Mouse (Mus musculus) limb, embryonic 12.5 days (tissue): ENCODE results near the gene Ppp1r12b. TPM values are rescaled to one million over a fixed set of nuclear protein-coding genes. Genes with fewer than 3 reads are reported as not detected.
"Not testable (repeated sequence)": the region's sequence is repeated elsewhere in the genome, so short reads cannot be mapped to it uniquely, and the experiment has no call there.

Experiments used
- ATAC-seq: fragments of 200-750 bp; cut with Nextera tagmentation; 2 replicates; pipeline ENCODE4 v1.8.0; 2017; ENCODE audit warnings: low read depth, moderate TSS enrichment; ENCODE audit not compliant: insufficient number of reproducible peaks, insufficient read depth, low FRiP score, low TSS enrichment
- H3K27ac ChIP-seq: fragments of 300-500 bp; sonication (generic); 2 replicates; pipeline ENCODE4 v1.5.1; 2016; ENCODE audit warnings: mild to moderate bottlenecking, moderate library complexity
- H3K27me3 ChIP-seq: fragments of 300-500 bp; sonication (generic); 2 replicates; pipeline ENCODE4 v1.6.1; 2016; ENCODE audit warnings: mild to moderate bottlenecking, moderate library complexity
- H3K36me3 ChIP-seq: fragments of 300-500 bp; sonication (generic); 2 replicates; pipeline ENCODE4 v1.6.1; 2016; ENCODE audit warnings: mild to moderate bottlenecking, moderate library complexity
- H3K4me1 ChIP-seq: fragments of 300-500 bp; sonication (generic); replicated peaks from 2 replicates; pipeline ENCODE4 v1.6.1; 2016
- H3K4me2 ChIP-seq: fragments of 300-500 bp; sonication (generic); 2 replicates; pipeline ENCODE4 v1.6.1; 2016; ENCODE audit warnings: mild to moderate bottlenecking, moderate library complexity
- H3K4me3 ChIP-seq: fragments of 300-500 bp; sonication (generic); replicated peaks from 2 replicates; pipeline ENCODE4 v1.5.1; 2016; ENCODE audit warnings: mild to moderate bottlenecking
- H3K9ac ChIP-seq: fragments of 300-500 bp; sonication (generic); replicated peaks from 2 replicates; pipeline ENCODE4 v1.6.1; 2016; ENCODE audit warnings: mild to moderate bottlenecking, moderate library complexity
- H3K9me3 ChIP-seq: fragments of 300-500 bp; sonication (generic); 2 replicates; pipeline ENCODE4 v1.6.1; 2016; ENCODE audit warnings: mild to moderate bottlenecking, moderate library complexity
- WGBS: fragments of 180-500 bp; shearing (Covaris S2); methylation state at CpG from one replicate; pipeline ENCODE4 v1.1.7; 2016; 5-methylcytosine and 5-hydroxymethylcytosine counted together
- polyA plus RNA-seq: library from polyadenylated mRNA; unstranded; fragments of >200 nt; fragmentation: Nextera tagmentation; extraction: Ambion mirVana; gene quantifications from 2 replicates; pipeline ENCODE4 v1.2.1, GENCODE M21; 2016

Gene Ppp1r12b
- polyA plus RNA-seq, 1 experiment from 2014 or later = 7.7 TPM

DNA sequence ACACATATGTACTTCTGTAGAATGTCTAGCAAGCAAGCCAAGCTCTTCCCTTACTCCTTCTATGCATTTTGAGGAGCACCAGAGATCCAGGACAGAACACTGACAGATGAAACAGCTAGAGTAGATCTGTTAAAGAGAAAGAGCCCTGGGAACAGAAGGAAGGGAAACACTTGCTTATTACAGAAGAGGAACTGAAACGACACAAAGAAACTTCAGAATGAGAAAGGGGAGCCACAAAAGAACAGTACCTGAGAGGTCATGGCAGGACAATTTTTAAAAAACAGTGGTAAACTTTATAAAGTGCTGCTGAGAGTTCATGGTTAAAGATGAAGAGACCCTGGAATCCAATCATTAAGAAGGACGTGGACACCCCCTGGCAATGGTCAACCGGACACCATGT, 105.4 kb downstream of the Ppp1r12b start:
- ATAC-seq = no peak
- H3K36me3 ChIP-seq = 0 out of 2 replicates have a peak, but pooled peaks cover 3% of the 10 kb centered on the region
- H3K4me1 ChIP-seq = no peaks in the 10 kb centered on the region
- H3K9me3 ChIP-seq = no peaks in the 10 kb centered on the region
- no peak overlapping the region for H3K4me2 ChIP-seq
- H3K9ac ChIP-seq = no peak overlapping the region
- H3K4me3 ChIP-seq = no peak overlapping the region
- no peaks in the 10 kb centered on the region for H3K27me3 ChIP-seq
- WGBS = 91% methylated on average over 3 of the region's 3 CpGs
- H3K27ac ChIP-seq = no peak overlapping the region

DNA sequence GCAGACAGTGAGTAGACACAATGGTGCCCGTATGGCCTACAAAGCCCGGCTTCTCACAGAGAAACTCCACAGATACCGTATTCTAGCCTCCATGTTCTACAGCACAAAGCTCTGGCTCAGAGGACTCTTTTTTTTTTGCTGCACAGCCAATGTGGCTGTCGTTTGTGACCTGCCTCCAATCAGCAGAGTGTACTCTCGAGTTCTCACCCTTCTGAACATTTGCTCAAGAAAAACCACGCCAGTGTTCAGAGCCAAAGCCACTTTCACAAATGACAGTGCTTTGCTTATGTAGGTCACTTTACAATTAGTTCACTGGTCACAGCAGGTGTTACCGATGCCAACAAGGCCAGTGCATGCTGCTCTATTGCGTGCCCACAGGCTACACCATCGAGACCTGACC, 107.9 kb downstream of the Ppp1r12b start:
- Histone ChIP-seq H3K36me3 (0 out of 2 replicates have a peak, but pooled peaks cover 3% of the 10 kb centered on the region), H3K4me2 (no peak overlapping the region), H3K27ac (no peak overlapping the region), H3K9ac (no peak overlapping the region), H3K4me1 (no peaks in the 10 kb centered on the region), H3K9me3 (no peaks in the 10 kb centered on the region), H3K27me3 (no peaks in the 10 kb centered on the region), H3K4me3 (no peak overlapping the region)
- no peak for ATAC-seq
- 85% methylated on average over 9 of the region's 9 CpGs for WGBS

DNA sequence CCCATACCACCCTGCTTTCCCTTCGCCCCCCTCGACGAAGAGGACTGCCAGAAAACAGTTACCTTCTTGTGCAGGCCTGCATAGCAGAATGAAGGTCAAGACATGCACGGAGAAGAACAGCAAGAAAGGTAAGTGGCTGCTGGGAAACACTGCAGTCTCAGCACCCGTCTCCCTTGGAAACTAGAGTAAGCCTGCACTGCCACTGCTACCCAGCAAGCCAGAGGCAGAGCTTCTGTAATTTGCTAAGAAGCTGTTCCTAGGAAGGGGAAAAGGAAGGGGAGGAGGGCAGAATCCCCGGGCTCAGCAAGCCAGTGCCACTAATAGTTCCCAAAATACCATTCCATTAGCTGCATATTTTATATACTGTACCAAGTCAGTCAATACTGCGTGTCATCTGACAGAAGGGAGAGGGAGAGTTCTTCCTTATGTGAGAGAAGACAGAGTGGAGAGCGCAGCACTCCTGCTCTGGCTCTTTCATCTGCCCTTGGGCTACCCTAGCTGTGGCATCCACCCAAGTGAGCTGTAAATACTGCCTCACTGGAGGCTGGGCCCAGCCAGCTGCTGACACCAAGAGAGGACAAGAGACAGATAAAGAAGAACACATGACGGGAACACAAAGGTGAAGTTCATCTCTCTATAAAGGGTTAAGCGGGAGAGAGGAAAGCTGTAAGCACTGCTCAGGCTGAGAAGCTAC, 109.3 kb downstream of the Ppp1r12b start:
- Histone ChIP-seq H3K36me3 (0 out of 2 replicates have a peak, but pooled peaks cover 6% of the 10 kb centered on the region), H3K9ac (no peak overlapping the region), H3K4me1 (no peaks in the 10 kb centered on the region), H3K27me3 (no peaks in the 10 kb centered on the region), H3K9me3 (no peaks in the 10 kb centered on the region), H3K4me2 (no peak overlapping the region), H3K4me3 (no peak overlapping the region), H3K27ac (no peak overlapping the region)
- no peak for ATAC-seq
- WGBS = 81% methylated on average over 10 of the region's 10 CpGs

DNA sequence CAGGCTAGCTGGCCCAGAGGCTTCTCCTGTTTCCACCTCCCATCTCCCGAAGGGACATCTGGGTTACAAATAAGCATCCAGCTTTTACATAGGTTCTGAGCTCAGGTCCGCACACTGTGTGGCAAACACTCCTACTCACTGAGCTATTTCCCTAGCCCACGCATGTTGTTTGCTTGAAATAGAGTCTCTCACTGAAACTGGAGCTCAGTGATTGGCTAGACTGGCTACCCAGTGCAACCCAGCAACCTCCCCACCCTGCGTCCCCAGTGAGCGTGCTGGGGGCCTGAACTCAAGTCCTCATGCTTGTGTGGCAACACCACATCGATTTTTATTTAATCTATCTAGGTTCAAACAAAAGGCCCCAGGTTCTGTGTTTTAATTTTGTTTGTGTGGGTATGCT, 112.4 kb downstream of the Ppp1r12b start:
- Histone ChIP-seq H3K36me3 (peaks cover 10% of the 10 kb centered on the region; the same call in 1 of the 2 replicates), H3K4me3 (no peak overlapping the region), H3K4me2 (no peak overlapping the region), H3K9ac (no peak overlapping the region), H3K27me3 (no peaks in the 10 kb centered on the region), H3K27ac (no peak overlapping the region), H3K9me3 (no peaks in the 10 kb centered on the region), H3K4me1 (no peaks in the 10 kb centered on the region)
- WGBS = 90% methylated on average over 6 of the region's 6 CpGs
- no peak for ATAC-seq

GRCm38 (mm10) chr1:134836909-134837480, 118.7 kb downstream of the Ppp1r12b start:
- 78% methylated on average over 10 of the region's 10 CpGs for WGBS
- no peaks in the 10 kb centered on the region for H3K9me3 ChIP-seq
- no peaks in the 10 kb centered on the region for H3K27me3 ChIP-seq
- peaks cover 43% of the 10 kb centered on the region for H3K36me3 ChIP-seq
- H3K9ac ChIP-seq = no peak overlapping the region
- H3K4me1 ChIP-seq = no peaks in the 10 kb centered on the region
- no peak overlapping the region for H3K27ac ChIP-seq
- no peak overlapping the region for H3K4me2 ChIP-seq
- no peak overlapping the region for H3K4me3 ChIP-seq
- ATAC-seq = no peak

- not testable (repeated sequence) for H3K4me1 ChIP-seq, H3K9ac ChIP-seq, H3K4me3 ChIP-seq, H3K27me3 ChIP-seq, H3K9me3 ChIP-seq, H3K4me2 ChIP-seq, ATAC-seq, H3K27ac ChIP-seq
- 91% methylated on average over 3 of the region's 3 CpGs for WGBS
- peaks cover 26% of the 10 kb centered on the region for H3K36me3 ChIP-seq
Measured at GRCm38 (mm10) chr1:134830881-134831280, 124.9 kb downstream of the Ppp1r12b start.

- Histone ChIP-seq H3K9me3 (no peaks in the 10 kb centered on the region), H3K9ac (no peak overlapping the region), H3K4me3 (no peak overlapping the region), H3K36me3 (peaks cover 13% of the 10 kb centered on the region), H3K4me1 (no peaks in the 10 kb centered on the region), H3K4me2 (no peak overlapping the region), H3K27me3 (no peaks in the 10 kb centered on the region), H3K27ac (no peak overlapping the region)
- no peak for ATAC-seq
- 57% methylated on average over 4 of the region's 4 CpGs for WGBS
Measured at GRCm38 (mm10) chr1:134829635-134830034, 126.1 kb downstream of the Ppp1r12b start.

GRCm38 (mm10) chr1:134824896-134825295, 130.8 kb downstream of the Ppp1r12b start:
- H3K27me3 ChIP-seq = no peaks in the 10 kb centered on the region
- no peaks in the 10 kb centered on the region for H3K9me3 ChIP-seq
- H3K4me1 ChIP-seq = peaks cover 13% of the 10 kb centered on the region; the same call in 1 of the 2 replicates
- ATAC-seq = no peak
- H3K4me3 ChIP-seq = no peak overlapping the region
- no peaks in the 10 kb centered on the region for H3K36me3 ChIP-seq
- 83% methylated on average over 6 of the region's 6 CpGs for WGBS
- H3K9ac ChIP-seq = no peak overlapping the region
- no peak overlapping the region for H3K27ac ChIP-seq
- H3K4me2 ChIP-seq = no peak overlapping the region

GRCm38 (mm10) chr1:134823842-134824241, 131.9 kb downstream of the Ppp1r12b start:
- ATAC-seq = no peak
- no peak overlapping the region for H3K9ac ChIP-seq
- H3K36me3 ChIP-seq = no peaks in the 10 kb centered on the region
- peak overlapping the region; percentile 35; the same call in 1 of the 2 replicates for H3K27ac ChIP-seq
- H3K9me3 ChIP-seq = no peaks in the 10 kb centered on the region
- no peak overlapping the region for H3K4me2 ChIP-seq
- H3K27me3 ChIP-seq = no peaks in the 10 kb centered on the region
- H3K4me1 ChIP-seq = peaks cover 13% of the 10 kb centered on the region; the same call in 1 of the 2 replicates
- H3K4me3 ChIP-seq = no peak overlapping the region
- 51% methylated on average over 7 of the region's 7 CpGs for WGBS

DNA sequence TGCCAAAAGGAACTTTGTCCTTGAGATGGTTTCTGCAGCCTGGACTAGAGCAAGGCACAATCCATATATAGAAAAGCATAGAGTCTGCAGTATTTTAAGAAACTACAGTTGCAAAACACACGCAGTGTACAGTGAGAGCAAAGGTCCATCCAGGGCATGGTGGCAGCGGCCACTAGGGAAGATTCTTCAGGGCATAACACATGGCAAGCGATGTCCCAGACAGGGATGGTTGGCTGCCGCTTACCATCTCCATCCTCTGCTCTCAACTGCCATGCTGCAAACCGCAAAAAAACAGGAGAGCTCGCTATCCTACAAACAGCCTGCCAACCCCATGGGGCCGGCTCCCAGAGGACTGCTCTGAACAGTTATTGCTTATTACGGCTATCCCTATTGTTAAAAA, 132.4 kb downstream of the Ppp1r12b start:
- Histone ChIP-seq H3K27ac (no peak overlapping the region), H3K4me1 (peaks cover 13% of the 10 kb centered on the region; the same call in 1 of the 2 replicates), H3K27me3 (no peaks in the 10 kb centered on the region), H3K4me2 (no peak overlapping the region), H3K9ac (no peak overlapping the region), H3K36me3 (no peaks in the 10 kb centered on the region), H3K4me3 (no peak overlapping the region), H3K9me3 (no peaks in the 10 kb centered on the region)
- WGBS = 78% methylated on average over 8 of the region's 8 CpGs
- ATAC-seq = no peak

DNA sequence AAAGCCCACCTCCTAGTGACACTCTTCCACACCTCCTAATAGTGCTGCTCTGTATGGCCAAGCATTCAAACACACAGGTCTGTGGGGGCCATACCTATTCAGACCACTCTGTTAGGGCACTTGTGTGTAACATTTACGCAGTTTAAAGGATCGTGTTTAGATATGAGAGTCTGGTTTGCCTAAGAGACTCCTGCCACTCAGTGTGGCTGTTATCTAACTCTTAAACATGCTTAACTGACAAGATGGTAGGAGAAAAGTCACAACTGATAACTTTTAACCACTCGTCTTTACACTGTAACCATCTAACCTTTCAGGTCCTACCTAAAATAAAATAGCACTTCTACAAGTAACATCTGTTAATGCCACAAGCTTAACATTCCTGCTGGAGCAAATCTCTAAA, 134.9 kb downstream of the Ppp1r12b start:
- ATAC-seq = no peak
- Histone ChIP-seq H3K4me2 (no peak overlapping the region), H3K4me3 (no peak overlapping the region), H3K27ac (no peak overlapping the region), H3K27me3 (no peaks in the 10 kb centered on the region), H3K9ac (no peak overlapping the region), H3K9me3 (no peaks in the 10 kb centered on the region), H3K36me3 (no peaks in the 10 kb centered on the region), H3K4me1 (peaks cover 13% of the 10 kb centered on the region; the same call in 1 of the 2 replicates)
- 80% methylated on average over 3 of the region's 3 CpGs for WGBS
